Mouse (Mus musculus) myocyte (in vitro differentiated cells): ENCODE data around the gene Vim. TPM values are rescaled to one million over a fixed set of nuclear protein-coding genes. Genes with fewer than 3 reads are reported as not detected.

Source experiments
- H3K27me3 ChIP-seq: one replicate; pipeline ENCODE4 v1.6.1; 2011; ENCODE audit not compliant: control insufficient read depth, insufficient read depth, insufficient read length
- H3K36me3 ChIP-seq: one replicate; pipeline ENCODE4 v1.6.1; 2011; ENCODE audit not compliant: control insufficient read depth, insufficient read depth
- H3K4me2 ChIP-seq: one replicate; pipeline ENCODE4 v1.6.1; 2011; ENCODE audit warnings: low read depth, control low read depth
- H3K4me3 ChIP-seq: one replicate; pipeline ENCODE4 v1.5.1; 2011; ENCODE audit warnings: mild to moderate bottlenecking, control low read depth, moderate library complexity
- H3K79me2 ChIP-seq: one replicate; pipeline ENCODE4 v1.6.1; 2011; ENCODE audit not compliant: control insufficient read depth, insufficient read depth
- H3ac ChIP-seq: one replicate; pipeline ENCODE4 v1.6.1; 2011; ENCODE audit not compliant: control insufficient read depth, insufficient read length
- CEBPB ChIP-seq: IDR thresholded peaks from 2 replicates; pipeline ENCODE4 v1.6.1; 2011; ENCODE audit warnings: mild to moderate bottlenecking, moderate library complexity; ENCODE audit not compliant: poor library complexity, insufficient read depth, severe bottlenecking
- E2F4 ChIP-seq: IDR thresholded peaks from one replicate; pipeline ENCODE4 v1.6.1; 2011; ENCODE audit warnings: mild to moderate bottlenecking, control low read depth, moderate library complexity; ENCODE audit not compliant: insufficient read depth
- MAX ChIP-seq: IDR thresholded peaks from one replicate; pipeline ENCODE4 v1.6.1; 2011; ENCODE audit warnings: low read depth, mild to moderate bottlenecking, control low read depth
- MYOD1 ChIP-seq, 3 experiments: IDR thresholded peaks; one replicate each; pipeline ENCODE4 v1.6.1; 2011; ENCODE audit warnings: control low read depth in 2 of 3, low read depth in 2 of 3, mild to moderate bottlenecking in 2 of 3, moderate library complexity in 1 of 3; ENCODE audit not compliant: insufficient read length in 2 of 3, control insufficient read depth in 1 of 3
- MYOG ChIP-seq, 3 experiments: IDR thresholded peaks; one replicate each; pipeline ENCODE4 v1.6.1; 2011; ENCODE audit warnings: control low read depth in 2 of 3, low read depth in 2 of 3, mild to moderate bottlenecking in 2 of 3; ENCODE audit not compliant: insufficient read length in 2 of 3, control insufficient read depth in 1 of 3, insufficient read depth in 1 of 3
- POLR2A ChIP-seq: IDR thresholded peaks from one replicate; pipeline ENCODE4 v1.6.1; 2011; ENCODE audit warnings: low read depth, mild to moderate bottlenecking, control low read depth, moderate library complexity; ENCODE audit not compliant: insufficient read length
- POLR2AphosphoS2 ChIP-seq: IDR thresholded peaks from one replicate; pipeline ENCODE4 v1.6.1; 2011; ENCODE audit warnings: low read depth, control low read depth; ENCODE audit not compliant: insufficient read length
- REST ChIP-seq: IDR thresholded peaks from one replicate; pipeline ENCODE4 v1.6.1; 2011; ENCODE audit warnings: mild to moderate bottlenecking, control low read depth, moderate library complexity; ENCODE audit not compliant: insufficient read depth, insufficient read length
- SRF ChIP-seq: IDR thresholded peaks from one replicate; pipeline ENCODE4 v1.6.1; 2011; ENCODE audit warnings: low read depth; ENCODE audit not compliant: control insufficient read depth, insufficient read length
- TCF12 ChIP-seq: IDR thresholded peaks from one replicate; pipeline ENCODE4 v1.6.1; 2011; ENCODE audit warnings: mild to moderate bottlenecking, control low read depth; ENCODE audit not compliant: poor library complexity, insufficient read depth, severe bottlenecking
- TCF3 ChIP-seq: IDR thresholded peaks from one replicate; pipeline ENCODE4 v1.6.1; 2011; ENCODE audit warnings: low read depth, control low read depth; ENCODE audit not compliant: insufficient read length
- USF1 ChIP-seq: IDR thresholded peaks from one replicate; pipeline ENCODE4 v1.6.1; 2011; ENCODE audit warnings: low read depth, mild to moderate bottlenecking, control low read depth, moderate library complexity
- polyA plus RNA-seq: library from polyadenylated mRNA; unstranded; fragments of >200 nt; fragmentation: generic; extraction: Trizol; gene quantifications from one replicate; pipeline ENCODE4 v1.2.1, GENCODE M21; 2012; ENCODE audit warnings: missing spikeins

Vim gene
- polyA plus RNA-seq = 3,783 TPM

- H3K79me2 ChIP-seq = peaks cover 44% of the 10 kb centered on the region
- H3K27me3 ChIP-seq = no peaks in the 10 kb centered on the region
- TF ChIP-seq MAX (no peak), POLR2A (peak; percentile 31), CEBPB (no peak), POLR2AphosphoS2 (peak; percentile 34), SRF (no peak), TCF3 (no peak), MYOD1 (IDR thresholded peaks at IDR 0.05; ENCODE audit: control insufficient read depth in 1 of 3, insufficient read length in 2 of 3, low read depth in 2 of 3) (no peak)
- peaks cover 32% of the 10 kb centered on the region for H3K36me3 ChIP-seq
- H3K4me3 ChIP-seq = peak within 1 kb of the TSS; percentile 94
- peak within 1 kb of the TSS; percentile 68 for H3ac ChIP-seq
- H3K4me2 ChIP-seq = peak within 1 kb of the TSS; percentile 96
Measured at GRCm38 (mm10) chr2:13573408-13574065, at the start of gene Vim. Gene Vim, plus strand, starts transcription at chr2:13573927.

- Histone ChIP-seq H3K36me3 (no peaks in the 10 kb centered on the region), H3K4me3 (no peak overlapping the region), H3ac (no peak overlapping the region), H3K4me2 (no peak overlapping the region), H3K79me2 (no peaks in the 10 kb centered on the region), H3K27me3 (no peaks in the 10 kb centered on the region)
- TF ChIP-seq POLR2AphosphoS2 (no peak), TCF3 (no peak), REST (no peak), MYOG (IDR thresholded peaks at IDR 0.05; ENCODE audit: control insufficient read depth in 1 of 3, insufficient read depth in 1 of 3, insufficient read length in 2 of 3, low read depth in 2 of 3) (no peak), USF1 (no peak), SRF (no peak), CEBPB (no peak), E2F4 (no peak), MAX (no peak), TCF12 (no peak), POLR2A (no peak), MYOD1 (IDR thresholded peaks at IDR 0.05; ENCODE audit: control insufficient read depth in 1 of 3, insufficient read length in 2 of 3, low read depth in 2 of 3) (no peak)
Measured at GRCm38 (mm10) chr2:13526205-13526604, 47.5 kb upstream of the Vim start.

- Histone ChIP-seq H3K4me3 (no peak overlapping the region), H3K79me2 (no peaks in the 10 kb centered on the region), H3ac (no peak overlapping the region), H3K4me2 (no peak overlapping the region), H3K27me3 (no peaks in the 10 kb centered on the region), H3K36me3 (no peaks in the 10 kb centered on the region)
- TF ChIP-seq REST (no peak), MYOG (IDR thresholded peaks at IDR 0.05; ENCODE audit: control insufficient read depth in 1 of 3, insufficient read depth in 1 of 3, insufficient read length in 2 of 3, low read depth in 2 of 3) (no peak), POLR2AphosphoS2 (no peak), MYOD1 (IDR thresholded peaks at IDR 0.05; ENCODE audit: control insufficient read depth in 1 of 3, insufficient read length in 2 of 3, low read depth in 2 of 3) (no peak), TCF3 (no peak), TCF12 (no peak)
Measured at GRCm38 (mm10) chr2:13527125-13527524, 46.6 kb upstream of the Vim start.

- no peaks in the 10 kb centered on the region for H3K36me3 ChIP-seq
- H3K79me2 ChIP-seq = no peaks in the 10 kb centered on the region
- H3ac ChIP-seq = no peak overlapping the region
- no peak overlapping the region for H3K4me2 ChIP-seq
- no peak overlapping the region for H3K4me3 ChIP-seq
- H3K27me3 ChIP-seq = no peaks in the 10 kb centered on the region
- no peak for TF ChIP-seq POLR2AphosphoS2
- no peak for TF ChIP-seq SRF
- TF ChIP-seq MYOG (IDR thresholded peaks at IDR 0.05; ENCODE audit: control insufficient read depth in 1 of 3, insufficient read depth in 1 of 3, insufficient read length in 2 of 3, low read depth in 2 of 3) = no peak
- TF ChIP-seq CEBPB = no peak
- no peak for TF ChIP-seq TCF3
Measured at GRCm38 (mm10) chr2:13527531-13527930, 46.2 kb upstream of the Vim start.

- H3K4me3 ChIP-seq = no peak overlapping the region
- no peak overlapping the region for H3K4me2 ChIP-seq
- TF ChIP-seq E2F4 (no peak), MYOG (IDR thresholded peaks at IDR 0.05; ENCODE audit: control insufficient read depth in 1 of 3, insufficient read depth in 1 of 3, insufficient read length in 2 of 3, low read depth in 2 of 3) (no peak), MYOD1 (IDR thresholded peaks at IDR 0.05; ENCODE audit: control insufficient read depth in 1 of 3, insufficient read length in 2 of 3, low read depth in 2 of 3) (no peak), MAX (no peak), REST (no peak), POLR2A (no peak), TCF12 (no peak), POLR2AphosphoS2 (no peak), USF1 (no peak), SRF (no peak), TCF3 (no peak), CEBPB (no peak)
- H3K36me3 ChIP-seq = no peaks in the 10 kb centered on the region
- H3K79me2 ChIP-seq = no peaks in the 10 kb centered on the region
- no peaks in the 10 kb centered on the region for H3K27me3 ChIP-seq
- H3ac ChIP-seq = no peak overlapping the region
Measured at GRCm38 (mm10) chr2:13529253-13529933, 44.3 kb upstream of the Vim start.
